Mouse (Mus musculus) midbrain, embryonic 10.5 days (tissue): ENCODE measurements around the gene Gm29094. TPM values are rescaled to one million over a fixed set of nuclear protein-coding genes. Genes with fewer than 3 reads are reported as not detected.

Source experiments
- polyA plus RNA-seq: library from polyadenylated mRNA; unstranded; fragments of >200 nt; fragmentation: Nextera tagmentation; extraction: Ambion mirVana; gene quantifications from 2 replicates; pipeline ENCODE4 v1.2.1, GENCODE M21; 2016

The Gm29094 gene
- polyA plus RNA-seq, 1 experiment from 2014 or later: 0.28 TPM

Other genes starting within 250 kb of the Gm29094 start
- gene Bcl2a1a, start 242.5 kb upstream of the Gm29094 start, polyA plus RNA-seq: not detected in 2 replicates
- not detected in 2 replicates for gene Trim43b, start 106.5 kb upstream of the Gm29094 start, polyA plus RNA-seq
- gene Bcl2a1b, start 170 bp upstream of the Gm29094 start, polyA plus RNA-seq: 0.32 and 0.42 TPM in 2 replicates
- gene Mthfs, start 11.3 kb downstream of the Gm29094 start, polyA plus RNA-seq: 14.4 and 14.5 TPM in 2 replicates